Mouse (Mus musculus): ENCODE data around the gene Cdh6. TPM values are rescaled to one million over a fixed set of nuclear protein-coding genes. Genes with fewer than 3 reads are reported as not detected.

The Cdh6 gene
- polyA plus RNA-seq, 1 experiment, result 7.8 TPM

GRCm38 (mm10) chr15:13155418-13155817 is 18.1 kb downstream of the Cdh6 start:
- TF ChIP-seq CTCF (IDR thresholded peaks at IDR 0.05; ENCODE audit: borderline replicate concordance, extremely low read depth, insufficient read depth, insufficient read length), result no peak
- no peak for TF ChIP-seq POLR2A (IDR thresholded peaks at IDR 0.05; ENCODE audit: borderline replicate concordance, extremely low read depth, insufficient read depth, insufficient read length, poor library complexity, severe bottlenecking)
- DNase-seq (ENCODE audit: low read depth), result no peak

GRCm38 (mm10) chr15:13141983-13142382 is 31.5 kb downstream of the Cdh6 start:
- no peak for DNase-seq (ENCODE audit: low read depth)
- TF ChIP-seq POLR2A (IDR thresholded peaks at IDR 0.05; ENCODE audit: borderline replicate concordance, extremely low read depth, insufficient read depth, insufficient read length, poor library complexity, severe bottlenecking), result no peak
- no peak for TF ChIP-seq CTCF (IDR thresholded peaks at IDR 0.05; ENCODE audit: borderline replicate concordance, extremely low read depth, insufficient read depth, insufficient read length)

- TF ChIP-seq CTCF (IDR thresholded peaks at IDR 0.05; ENCODE audit: borderline replicate concordance, extremely low read depth, insufficient read depth, insufficient read length), result no peak
- TF ChIP-seq POLR2A (IDR thresholded peaks at IDR 0.05; ENCODE audit: borderline replicate concordance, extremely low read depth, insufficient read depth, insufficient read length, poor library complexity, severe bottlenecking), result no peak
These were observed 33.8 kb downstream of the Cdh6 start for GRCm38 (mm10) chr15:13139662-13140061.

GRCm38 (mm10) chr15:13137166-13137565 is 36.3 kb downstream of the Cdh6 start:
- peak; percentile 54 for DNase-seq (ENCODE audit: low read depth)
- TF ChIP-seq POLR2A (IDR thresholded peaks at IDR 0.05; ENCODE audit: borderline replicate concordance, extremely low read depth, insufficient read depth, insufficient read length, poor library complexity, severe bottlenecking), result no peak

More at GRCm38 (mm10) chr15:13139662-13140061, 33.8 kb downstream of the Cdh6 start:
- DNase-seq (ENCODE audit: low read depth), result peak; percentile 31

- TF ChIP-seq CTCF (IDR thresholded peaks at IDR 0.05; ENCODE audit: borderline replicate concordance, extremely low read depth, insufficient read depth, insufficient read length) (peak; percentile 27; the same call in 1 of the 2 replicates), POLR2A (IDR thresholded peaks at IDR 0.05; ENCODE audit: borderline replicate concordance, extremely low read depth, insufficient read depth, insufficient read length, poor library complexity, severe bottlenecking) (no peak)
- peak; percentile 56 for DNase-seq (ENCODE audit: low read depth)
These were observed 39.4 kb downstream of the Cdh6 start for GRCm38 (mm10) chr15:13134086-13134485.

- TF ChIP-seq CTCF (IDR thresholded peaks at IDR 0.05; ENCODE audit: borderline replicate concordance, extremely low read depth, insufficient read depth, insufficient read length) (0 out of 2 replicates have a peak, but pooled peaks have one; percentile 13), POLR2A (IDR thresholded peaks at IDR 0.05; ENCODE audit: borderline replicate concordance, extremely low read depth, insufficient read depth, insufficient read length, poor library complexity, severe bottlenecking) (no peak)
- DNase-seq (ENCODE audit: low read depth), result no peak
These were observed 40.1 kb downstream of the Cdh6 start for GRCm38 (mm10) chr15:13133370-13133769.

- no peak for TF ChIP-seq POLR2A (IDR thresholded peaks at IDR 0.05; ENCODE audit: borderline replicate concordance, extremely low read depth, insufficient read depth, insufficient read length, poor library complexity, severe bottlenecking)
These were observed 41.0 kb downstream of the Cdh6 start for GRCm38 (mm10) chr15:13132493-13132892.

GRCm38 (mm10) chr15:13130246-13130645 is 43.2 kb downstream of the Cdh6 start:
- TF ChIP-seq POLR2A (IDR thresholded peaks at IDR 0.05; ENCODE audit: borderline replicate concordance, extremely low read depth, insufficient read depth, insufficient read length, poor library complexity, severe bottlenecking) (no peak), CTCF (IDR thresholded peaks at IDR 0.05; ENCODE audit: borderline replicate concordance, extremely low read depth, insufficient read depth, insufficient read length) (no peak)
- no peak for DNase-seq (ENCODE audit: low read depth)

More at GRCm38 (mm10) chr15:13132493-13132892, 41.0 kb downstream of the Cdh6 start:
- DNase-seq (ENCODE audit: low read depth), result no peak

GRCm38 (mm10) chr15:13100341-13100740 is 73.1 kb downstream of the Cdh6 start:
- peak; percentile 75 for DNase-seq (ENCODE audit: low read depth)
- TF ChIP-seq POLR2A (IDR thresholded peaks at IDR 0.05; ENCODE audit: borderline replicate concordance, extremely low read depth, insufficient read depth, insufficient read length, poor library complexity, severe bottlenecking), result no peak
- no peak for TF ChIP-seq CTCF (IDR thresholded peaks at IDR 0.05; ENCODE audit: borderline replicate concordance, extremely low read depth, insufficient read depth, insufficient read length)

- TF ChIP-seq CTCF (IDR thresholded peaks at IDR 0.05; ENCODE audit: borderline replicate concordance, extremely low read depth, insufficient read depth, insufficient read length) (no peak), POLR2A (IDR thresholded peaks at IDR 0.05; ENCODE audit: borderline replicate concordance, extremely low read depth, insufficient read depth, insufficient read length, poor library complexity, severe bottlenecking) (no peak)
These were observed 75.6 kb downstream of the Cdh6 start for GRCm38 (mm10) chr15:13097861-13098260.

GRCm38 (mm10) chr15:13095406-13095805 is 78.1 kb downstream of the Cdh6 start:
- DNase-seq (ENCODE audit: low read depth), result no peak
- no peak for TF ChIP-seq POLR2A (IDR thresholded peaks at IDR 0.05; ENCODE audit: borderline replicate concordance, extremely low read depth, insufficient read depth, insufficient read length, poor library complexity, severe bottlenecking)
- TF ChIP-seq CTCF (IDR thresholded peaks at IDR 0.05; ENCODE audit: borderline replicate concordance, extremely low read depth, insufficient read depth, insufficient read length), result no peak

More at GRCm38 (mm10) chr15:13097861-13098260, 75.6 kb downstream of the Cdh6 start:
- peak; percentile 72 for DNase-seq (ENCODE audit: low read depth)

- DNase-seq (ENCODE audit: low read depth), result no peak
- no peak for TF ChIP-seq CTCF (IDR thresholded peaks at IDR 0.05; ENCODE audit: borderline replicate concordance, extremely low read depth, insufficient read depth, insufficient read length)
- TF ChIP-seq POLR2A (IDR thresholded peaks at IDR 0.05; ENCODE audit: borderline replicate concordance, extremely low read depth, insufficient read depth, insufficient read length, poor library complexity, severe bottlenecking), result no peak
These were observed 78.6 kb downstream of the Cdh6 start for GRCm38 (mm10) chr15:13094881-13095256.

Data from brain, embryonic 14.5 days (tissue).